Mouse (Mus musculus) stomach, postnatal 0 days (tissue): ENCODE results near the gene Sct. TPM values are rescaled to one million over a fixed set of nuclear protein-coding genes. Genes with fewer than 3 reads are reported as not detected.

Experiments used
- ATAC-seq: fragments of 200-750 bp; cut with Nextera tagmentation; 2 replicates; pipeline ENCODE4 v1.8.0; 2017; ENCODE audit not compliant: low FRiP score, low TSS enrichment
- DNase-seq: peaks from one replicate; pipeline ENCODE4 v3.0.0-alpha.2; 2016; ENCODE audit warnings: low spot score
- H3K27ac ChIP-seq: fragments of 300-500 bp; sonication (generic); replicated peaks from 2 replicates; pipeline ENCODE4 v1.5.1; 2014; ENCODE audit warnings: mild to moderate bottlenecking, control low read depth
- H3K27me3 ChIP-seq: fragments of 300-500 bp; sonication (generic); 2 replicates; pipeline ENCODE4 v1.6.1; 2014; ENCODE audit warnings: low read length; ENCODE audit not compliant: control insufficient read depth, insufficient read depth
- H3K36me3 ChIP-seq: fragments of 300-500 bp; sonication (generic); 2 replicates; pipeline ENCODE4 v1.6.1; 2014; ENCODE audit warnings: low read length, mixed read lengths; ENCODE audit not compliant: control insufficient read depth, insufficient read depth
- H3K4me1 ChIP-seq: fragments of 300-500 bp; sonication (generic); replicated peaks from 2 replicates; pipeline ENCODE4 v1.6.1; 2014; ENCODE audit warnings: antibody characterized with exemption; ENCODE audit not compliant: control insufficient read depth, insufficient read depth
- H3K4me2 ChIP-seq: fragments of 300-500 bp; sonication (generic); replicated peaks from 2 replicates; pipeline ENCODE4 v1.6.1; 2014; ENCODE audit warnings: low read depth, mild to moderate bottlenecking, control low read depth, moderate library complexity
- H3K4me3 ChIP-seq: fragments of 300-500 bp; sonication (generic); 2 replicates; pipeline ENCODE4 v1.5.1; 2014; ENCODE audit warnings: low read depth, low read length, control low read depth
- H3K9ac ChIP-seq: fragments of 300-500 bp; sonication (generic); 2 replicates; pipeline ENCODE4 v1.6.1; 2014; ENCODE audit warnings: mild to moderate bottlenecking, low read length, control low read depth, mixed read lengths
- H3K9me3 ChIP-seq: fragments of 300-500 bp; sonication (generic); 2 replicates; pipeline ENCODE4 v1.6.1; 2016; ENCODE audit warnings: low read length; ENCODE audit not compliant: control insufficient read depth
- CTCF ChIP-seq: IDR thresholded peaks from 2 replicates; pipeline ENCODE4 v1.5.1; 2016; ENCODE audit warnings: antibody characterized with exemption, low read depth, mild to moderate bottlenecking, moderate library complexity
- EP300 ChIP-seq: optimal IDR thresholded peaks from 2 replicates; pipeline ENCODE3; 2016; ENCODE audit warnings: antibody characterized with exemption
- WGBS: fragments of 180-500 bp; shearing (Covaris S2); extraction: QIAGEN DNeasy Blood & Tissue Kit; methylation state at CpG from one replicate; pipeline ENCODE4 v1.1.7; 2014; 5-methylcytosine and 5-hydroxymethylcytosine counted together
- polyA plus RNA-seq: library from polyadenylated mRNA; unstranded; fragments of >200 nt; fragmentation: Nextera tagmentation; extraction: Ambion mirVana; gene quantifications from 2 replicates; pipeline ENCODE4 v1.2.1, GENCODE M21; 2015

Gene Sct
- polyA plus RNA-seq, 1 experiment from 2014 or later: 2.2 TPM

- H3K4me3 ChIP-seq: no peak overlapping the region
- 92% methylated on average over 4 of the region's 4 CpGs for WGBS
- no peaks in the 10 kb centered on the region for H3K9me3 ChIP-seq
- H3K4me2 ChIP-seq: no peak overlapping the region
- H3K9ac ChIP-seq: no peak overlapping the region
- H3K36me3 ChIP-seq: peaks cover 23% of the 10 kb centered on the region
- DNase-seq: no peak
- TF ChIP-seq CTCF (no peak), EP300 (no peak)
- no peak for ATAC-seq
- H3K27me3 ChIP-seq: no peaks in the 10 kb centered on the region
- no peak overlapping the region for H3K27ac ChIP-seq
- H3K4me1 ChIP-seq: 0 out of 2 replicates have a peak, but pooled peaks cover 4% of the 10 kb centered on the region
Observed at GRCm38 (mm10) chr7:141230570-141230969, 48.4 kb downstream of the Sct start.

DNA sequence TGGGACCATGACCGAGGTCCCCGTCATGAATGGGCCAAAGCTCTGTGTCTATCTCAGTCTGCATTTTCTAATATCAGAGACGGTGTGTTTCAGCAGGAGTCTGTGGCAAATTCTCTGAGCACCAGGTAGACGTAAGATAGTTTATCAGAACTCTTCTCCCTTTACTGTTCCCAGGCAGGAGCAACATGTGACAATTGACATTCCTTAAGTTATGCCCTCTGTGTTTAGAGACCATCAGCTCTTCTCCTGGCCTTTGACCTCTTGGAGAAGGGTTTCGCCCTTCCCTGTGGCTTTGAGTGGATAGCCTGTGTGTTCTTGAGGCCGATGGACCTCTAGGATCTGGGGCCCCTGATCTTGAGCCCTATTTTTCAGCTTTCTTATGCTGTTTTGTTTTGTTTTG is 49.2 kb downstream of the Sct start:
- no peak for ATAC-seq
- TF ChIP-seq CTCF: no peak
- no peak for TF ChIP-seq EP300
- peaks cover 21% of the 10 kb centered on the region for H3K36me3 ChIP-seq

More for the DNA sequence above, 49.2 kb downstream of the Sct start:
- H3K4me3 ChIP-seq: peak overlapping the region; percentile 96
- H3K27me3 ChIP-seq: no peaks in the 10 kb centered on the region
- peak overlapping the region; percentile 99 for H3K9ac ChIP-seq
- peak overlapping the region; percentile 76 for H3K4me2 ChIP-seq
- no peak for DNase-seq
- H3K9me3 ChIP-seq: no peaks in the 10 kb centered on the region
- 41% methylated on average over 6 of the region's 6 CpGs for WGBS
- 0 out of 2 replicates have a peak, but pooled peaks cover 4% of the 10 kb centered on the region for H3K4me1 ChIP-seq
- H3K27ac ChIP-seq: no peak overlapping the region; the same call in 1 of the 2 replicates

Other genes with a start within 250 kb of the Sct start
- 1.2 and 1.5 TPM in 2 replicates for gene B4galnt4, start 218.0 kb downstream of the Sct start, polyA plus RNA-seq
- 97.9 and 105 TPM in 2 replicates for gene Pkp3, start 200.9 kb downstream of the Sct start, polyA plus RNA-seq
- gene Sigirr, start 178.6 kb downstream of the Sct start, polyA plus RNA-seq: 12.6 and 14.0 TPM in 2 replicates
- gene Ano9, start 161.3 kb downstream of the Sct start, polyA plus RNA-seq: 17.9 and 20.4 TPM in 2 replicates
- gene Ptdss2, start 156.8 kb downstream of the Sct start, polyA plus RNA-seq: 21.6 and 22.9 TPM in 2 replicates
- 216 and 220 TPM in 2 replicates for gene Rnh1, start 106.3 kb downstream of the Sct start, polyA plus RNA-seq
- 118 and 125 TPM in 2 replicates for gene Hras, start 85.1 kb downstream of the Sct start, polyA plus RNA-seq
- 2.8 and 3.5 TPM in 2 replicates for gene Lrrc56, start 85.0 kb downstream of the Sct start, polyA plus RNA-seq
- gene Lmntd2, start 65.1 kb downstream of the Sct start, polyA plus RNA-seq: 2.7 and 3.6 TPM in 2 replicates
- 84.2 and 105 TPM in 2 replicates for gene Rassf7, start 63.3 kb downstream of the Sct start, polyA plus RNA-seq
- gene Phrf1, start 50.3 kb downstream of the Sct start, polyA plus RNA-seq: 19.1 and 19.9 TPM in 2 replicates
- 11.3 and 12.2 TPM in 2 replicates for gene Irf7, start 12.7 kb downstream of the Sct start, polyA plus RNA-seq
- gene Cdhr5, start 2.3 kb downstream of the Sct start, polyA plus RNA-seq: 1.2 and 2.0 TPM in 2 replicates
- 0.06 and 0.16 TPM in 2 replicates for gene Drd4, start 12.9 kb upstream of the Sct start, polyA plus RNA-seq
- gene Deaf1, start 48.6 kb upstream of the Sct start, polyA plus RNA-seq: 37.6 and 40.1 TPM in 2 replicates
- gene Tmem80, start 48.6 kb upstream of the Sct start, polyA plus RNA-seq: 18.6 and 19.7 TPM in 2 replicates
- 86.1 and 96.5 TPM in 2 replicates for gene Eps8l2, start 59.7 kb upstream of the Sct start, polyA plus RNA-seq
- 459 and 468 TPM in 2 replicates for gene Taldo1, start 113.1 kb upstream of the Sct start, polyA plus RNA-seq
- gene Gatd1, start 135.0 kb upstream of the Sct start, polyA plus RNA-seq: 30.8 and 33.8 TPM in 2 replicates
- 2.0 and 2.5 TPM in 2 replicates for gene Cend1, start 150.4 kb upstream of the Sct start, polyA plus RNA-seq
- gene Slc25a22, start 158.8 kb upstream of the Sct start, polyA plus RNA-seq: 17.2 and 17.6 TPM in 2 replicates
- 1.8 and 2.0 TPM in 2 replicates for gene Pidd1, start 164.9 kb upstream of the Sct start, polyA plus RNA-seq
- 1,187 and 1,334 TPM in 2 replicates for gene Rplp2, start 168.2 kb upstream of the Sct start, polyA plus RNA-seq
- gene Pnpla2, start 176.1 kb upstream of the Sct start, polyA plus RNA-seq: 82.1 and 88.0 TPM in 2 replicates
- gene Cracr2b, start 182.0 kb upstream of the Sct start, polyA plus RNA-seq: 20.8 and 23.5 TPM in 2 replicates
- 22.6 and 27.5 TPM in 2 replicates for gene Cd151, start 188.3 kb upstream of the Sct start, polyA plus RNA-seq
- gene Polr2l, start 196.0 kb upstream of the Sct start, polyA plus RNA-seq: 53.4 and 60.2 TPM in 2 replicates
- gene Tspan4, start 196.1 kb upstream of the Sct start, polyA plus RNA-seq: 56.9 and 58.7 TPM in 2 replicates